Mouse (Mus musculus): Measurements from ENCODE around the gene Sf3b2. TPM values are rescaled to one million over a fixed set of nuclear protein-coding genes. Genes with fewer than 3 reads are reported as not detected.
A peak's percentile ranks its signal among the peaks of the same experiment; 100 is the strongest.

Sf3b2 gene
- polyA plus RNA-seq, 1 experiment from 2014 or later = 291 TPM

GRCm38 (mm10) chr19:5300588-5300987 is 5.3 kb upstream of the Sf3b2 start:
- Histone ChIP-seq H3K9ac (no peak overlapping the region), H3K4me2 (no peak overlapping the region), H3K9me3 (no peaks in the 10 kb centered on the region), H3K4me1 (peaks cover 30% of the 10 kb centered on the region), H3K4me3 (no peak overlapping the region), H3K27ac (no peak overlapping the region), H3K36me3 (0 out of 2 replicates have a peak, but pooled peaks cover 4% of the 10 kb centered on the region), H3K27me3 (no peaks in the 10 kb centered on the region)
- no peak for ATAC-seq (ENCODE audit: insufficient number of reproducible peaks, low FRiP score, low TSS enrichment, low read depth)
- WGBS = 58% methylated on average over 6 of the region's 6 CpGs

- Histone ChIP-seq H3K9ac (peak within 1 kb of the TSS; percentile 56), H3K27ac (no peak within 1 kb of the TSS; the same call in 1 of the 2 replicates), H3K9me3 (no peaks in the 10 kb centered on the region), H3K36me3 (peaks cover 5% of the 10 kb centered on the region), H3K4me2 (peak within 1 kb of the TSS; percentile 80), H3K27me3 (no peaks in the 10 kb centered on the region), H3K4me1 (peaks cover 41% of the 10 kb centered on the region), H3K4me3 (peak within 1 kb of the TSS; percentile 49)
- ATAC-seq (ENCODE audit: insufficient number of reproducible peaks, low FRiP score, low TSS enrichment, low read depth) = no peak
- 10% methylated on average over 32 of the region's 32 CpGs for WGBS
These were observed 2.9 kb upstream of the Sf3b2 start, which contains the start of gene Gal3st3 for GRCm38 (mm10) chr19:5297903-5298800. Gal3st3 (plus strand) TSS chr19:5298331.

- Histone ChIP-seq H3K27me3 (no peaks in the 10 kb centered on the region), H3K4me3 (no peak overlapping the region), H3K4me2 (no peak overlapping the region), H3K27ac (no peak overlapping the region), H3K4me1 (peaks cover 38% of the 10 kb centered on the region), H3K36me3 (peaks cover 19% of the 10 kb centered on the region), H3K9me3 (no peaks in the 10 kb centered on the region), H3K9ac (no peak overlapping the region)
- no peak for ATAC-seq (ENCODE audit: insufficient number of reproducible peaks, low FRiP score, low TSS enrichment, low read depth)
- WGBS = 60% methylated on average over 5 of the region's 5 CpGs
These were observed 1.4 kb upstream of the Sf3b2 start for GRCm38 (mm10) chr19:5296630-5297029.

- 6% methylated on average over 13 of the region's 13 CpGs for WGBS
- H3K9me3 ChIP-seq = no peaks in the 10 kb centered on the region
These were observed 451 bp upstream of the Sf3b2 start for GRCm38 (mm10) chr19:5295736-5296075.

GRCm38 (mm10) chr19:5278381-5278780 is 16.9 kb downstream of the Sf3b2 start:
- H3K27ac ChIP-seq = no peak overlapping the region

More at GRCm38 (mm10) chr19:5295736-5296075, 451 bp upstream of the Sf3b2 start:
- Histone ChIP-seq H3K4me3 (peak overlapping the region; percentile 97), H3K27me3 (no peaks in the 10 kb centered on the region), H3K4me1 (peaks cover 38% of the 10 kb centered on the region), H3K36me3 (peaks cover 27% of the 10 kb centered on the region), H3K4me2 (peak overlapping the region; percentile 75), H3K27ac (peak overlapping the region; percentile 92), H3K9ac (peak overlapping the region; percentile 58)
- ATAC-seq (ENCODE audit: insufficient number of reproducible peaks, low FRiP score, low TSS enrichment, low read depth) = no peak; the same call in 1 of the 2 replicates

GRCm38 (mm10) chr19:5277140-5277539 is 18.1 kb downstream of the Sf3b2 start:
- Histone ChIP-seq H3K27me3 (no peaks in the 10 kb centered on the region), H3K4me3 (no peak overlapping the region), H3K4me2 (no peak overlapping the region), H3K27ac (no peak overlapping the region), H3K4me1 (peaks cover 9% of the 10 kb centered on the region), H3K9ac (no peak overlapping the region), H3K36me3 (peaks cover 74% of the 10 kb centered on the region), H3K9me3 (no peaks in the 10 kb centered on the region)
- no peak for ATAC-seq (ENCODE audit: insufficient number of reproducible peaks, low FRiP score, low TSS enrichment, low read depth)
- 84% methylated on average over 3 of the region's 3 CpGs for WGBS

More at GRCm38 (mm10) chr19:5278381-5278780, 16.9 kb downstream of the Sf3b2 start:
- H3K36me3 ChIP-seq = peaks cover 86% of the 10 kb centered on the region
- H3K9ac ChIP-seq = no peak overlapping the region
- H3K4me2 ChIP-seq = no peak overlapping the region
- no peaks in the 10 kb centered on the region for H3K27me3 ChIP-seq
- no peak for ATAC-seq (ENCODE audit: insufficient number of reproducible peaks, low FRiP score, low TSS enrichment, low read depth)
- H3K4me1 ChIP-seq = peaks cover 6% of the 10 kb centered on the region
- no peaks in the 10 kb centered on the region for H3K9me3 ChIP-seq
- WGBS = 76% methylated on average over 8 of the region's 8 CpGs
- H3K4me3 ChIP-seq = no peak overlapping the region

GRCm38 (mm10) chr19:5276531-5276930 is 18.7 kb downstream of the Sf3b2 start:
- Histone ChIP-seq H3K4me2 (no peak overlapping the region), H3K4me3 (no peak overlapping the region), H3K4me1 (peaks cover 15% of the 10 kb centered on the region), H3K9ac (no peak overlapping the region), H3K27me3 (no peaks in the 10 kb centered on the region), H3K36me3 (peaks cover 68% of the 10 kb centered on the region), H3K9me3 (no peaks in the 10 kb centered on the region), H3K27ac (no peak overlapping the region)
- WGBS = 80% methylated on average over 2 of the region's 2 CpGs
- no peak for ATAC-seq (ENCODE audit: insufficient number of reproducible peaks, low FRiP score, low TSS enrichment, low read depth)

GRCm38 (mm10) chr19:5275736-5276135 is 19.5 kb downstream of the Sf3b2 start:
- WGBS = 92% methylated on average over 5 of the region's 5 CpGs
- H3K27ac ChIP-seq = no peak overlapping the region
- H3K4me3 ChIP-seq = no peak overlapping the region
- peaks cover 18% of the 10 kb centered on the region for H3K4me1 ChIP-seq
- H3K27me3 ChIP-seq = no peaks in the 10 kb centered on the region
- no peak overlapping the region for H3K4me2 ChIP-seq
- H3K9me3 ChIP-seq = no peaks in the 10 kb centered on the region
- no peak overlapping the region for H3K9ac ChIP-seq
- ATAC-seq (ENCODE audit: insufficient number of reproducible peaks, low FRiP score, low TSS enrichment, low read depth) = no peak
- H3K36me3 ChIP-seq = peaks cover 60% of the 10 kb centered on the region

- no peaks in the 10 kb centered on the region for H3K9me3 ChIP-seq
- no peak for ATAC-seq (ENCODE audit: insufficient number of reproducible peaks, low FRiP score, low TSS enrichment, low read depth)
- no peak overlapping the region for H3K9ac ChIP-seq
- WGBS = 89% methylated on average over 13 of the region's 13 CpGs
- no peak overlapping the region for H3K4me3 ChIP-seq
- H3K4me1 ChIP-seq = peaks cover 18% of the 10 kb centered on the region
- no peaks in the 10 kb centered on the region for H3K27me3 ChIP-seq
- H3K4me2 ChIP-seq = no peak overlapping the region
- peaks cover 54% of the 10 kb centered on the region for H3K36me3 ChIP-seq
- peak overlapping the region; percentile 95 for H3K27ac ChIP-seq
These were observed 20.6 kb downstream of the Sf3b2 start for GRCm38 (mm10) chr19:5274641-5275040.

- Histone ChIP-seq H3K36me3 (peaks cover 47% of the 10 kb centered on the region), H3K4me1 (peaks cover 18% of the 10 kb centered on the region), H3K9me3 (no peaks in the 10 kb centered on the region), H3K4me3 (no peak overlapping the region), H3K4me2 (no peak overlapping the region), H3K27ac (peak overlapping the region; percentile 95), H3K9ac (peak overlapping the region; percentile 39; the same call in 1 of the 2 replicates), H3K27me3 (no peaks in the 10 kb centered on the region)
- WGBS = 70% methylated on average over 4 of the region's 4 CpGs
- ATAC-seq (ENCODE audit: insufficient number of reproducible peaks, low FRiP score, low TSS enrichment, low read depth) = no peak
These were observed 21.3 kb downstream of the Sf3b2 start for GRCm38 (mm10) chr19:5273916-5274315.

- H3K27me3 ChIP-seq = no peaks in the 10 kb centered on the region
These were observed 22.2 kb downstream of the Sf3b2 start, which contains the start of gene Pacs1 for GRCm38 (mm10) chr19:5272801-5273733. Pacs1 (minus strand) TSS chr19:5273119.

More at GRCm38 (mm10) chr19:5272801-5273733, 22.2 kb downstream of the Sf3b2 start, which contains the start of gene Pacs1:
- Histone ChIP-seq H3K9ac (peak within 1 kb of the TSS; percentile 85), H3K9me3 (no peaks in the 10 kb centered on the region), H3K4me3 (peak within 1 kb of the TSS; percentile 92), H3K36me3 (peaks cover 39% of the 10 kb centered on the region), H3K27ac (peak within 1 kb of the TSS; percentile 95), H3K4me2 (peak within 1 kb of the TSS; percentile 64), H3K4me1 (peaks cover 18% of the 10 kb centered on the region)
- WGBS = under 1% methylated on average over 81 of the region's 97 CpGs
- peak; percentile 89 for ATAC-seq (ENCODE audit: insufficient number of reproducible peaks, low FRiP score, low TSS enrichment, low read depth)

Data from limb, embryonic 15.5 days (tissue).